Mouse (Mus musculus) lung, postnatal 4 days (tissue): ENCODE measurements around the gene Scd4.

ENCODE experiments used
- DNase-seq, 2 experiments: peaks; one replicate each; pipeline ENCODE4 v3.0.0; 2021

The Scd4 gene

GRCm38 (mm10) chr19:44332833-44333623 lies at the start of gene Scd4:
Gene Scd4 (plus strand): TSS chr19:44333092.
- DNase-seq, result no peak

GRCm38 (mm10) chr19:44283157-44284024 lies 49.5 kb upstream of the Scd4 start:
- no peak for DNase-seq

GRCm38 (mm10) chr19:44284025-44284695 lies 48.7 kb upstream of the Scd4 start:
- peak; percentile 91 to 97 for DNase-seq

- DNase-seq, result peak; percentile 52 to 77
Observed at GRCm38 (mm10) chr19:44284723-44285122, 48.2 kb upstream of the Scd4 start.

GRCm38 (mm10) chr19:44285554-44285953 lies 47.3 kb upstream of the Scd4 start:
- DNase-seq, result no peak

- DNase-seq, result peak; percentile 58 to 77
Observed at GRCm38 (mm10) chr19:44286109-44286508, 46.8 kb upstream of the Scd4 start.

GRCm38 (mm10) chr19:44287415-44288110 lies 45.3 kb upstream of the Scd4 start:
- no peak for DNase-seq

- no peak for DNase-seq
Observed at GRCm38 (mm10) chr19:44292083-44292482, 40.8 kb upstream of the Scd4 start.

GRCm38 (mm10) chr19:44292483-44292882 lies 40.4 kb upstream of the Scd4 start:
- DNase-seq, result no peak

- no peak for DNase-seq
Observed at GRCm38 (mm10) chr19:44292941-44293768, 39.7 kb upstream of the Scd4 start, which contains the start of gene Scd2. Gene Scd2 (plus strand): TSS chr19:44293674.

- DNase-seq, result peak; percentile 89 to 94
Observed at GRCm38 (mm10) chr19:44293769-44294551, 38.9 kb upstream of the Scd4 start.

- DNase-seq, result peak; percentile 90 to 92
Observed at GRCm38 (mm10) chr19:44294588-44295041, 38.3 kb upstream of the Scd4 start.

GRCm38 (mm10) chr19:44295251-44295650 lies 37.6 kb upstream of the Scd4 start:
- DNase-seq, result peak; percentile 65 to 71

- peak; percentile 91 to 93 for DNase-seq
Observed at GRCm38 (mm10) chr19:44295741-44296140, 37.2 kb upstream of the Scd4 start.

GRCm38 (mm10) chr19:44296186-44296585 lies 36.7 kb upstream of the Scd4 start:
- no peak for DNase-seq

GRCm38 (mm10) chr19:44297068-44297760 lies 35.7 kb upstream of the Scd4 start:
- no peak for DNase-seq

- DNase-seq, result no peak
Observed at GRCm38 (mm10) chr19:44297862-44298261, 35.0 kb upstream of the Scd4 start.

- DNase-seq, result no peak
Observed at GRCm38 (mm10) chr19:44299078-44299477, 33.8 kb upstream of the Scd4 start.

- no peak for DNase-seq
Observed at GRCm38 (mm10) chr19:44299902-44300301, 33.0 kb upstream of the Scd4 start.

GRCm38 (mm10) chr19:44300520-44300919 lies 32.4 kb upstream of the Scd4 start:
- no peak for DNase-seq
